Mouse (Mus musculus) A20 (cell line): ENCODE data around the gene Tmem206.

Experiments used
- DNase-seq: peaks from one replicate; pipeline ENCODE4 v3.0.0-alpha.2; 2011; ENCODE audit warnings: low read depth, low spot score

The Tmem206 gene

DNA sequence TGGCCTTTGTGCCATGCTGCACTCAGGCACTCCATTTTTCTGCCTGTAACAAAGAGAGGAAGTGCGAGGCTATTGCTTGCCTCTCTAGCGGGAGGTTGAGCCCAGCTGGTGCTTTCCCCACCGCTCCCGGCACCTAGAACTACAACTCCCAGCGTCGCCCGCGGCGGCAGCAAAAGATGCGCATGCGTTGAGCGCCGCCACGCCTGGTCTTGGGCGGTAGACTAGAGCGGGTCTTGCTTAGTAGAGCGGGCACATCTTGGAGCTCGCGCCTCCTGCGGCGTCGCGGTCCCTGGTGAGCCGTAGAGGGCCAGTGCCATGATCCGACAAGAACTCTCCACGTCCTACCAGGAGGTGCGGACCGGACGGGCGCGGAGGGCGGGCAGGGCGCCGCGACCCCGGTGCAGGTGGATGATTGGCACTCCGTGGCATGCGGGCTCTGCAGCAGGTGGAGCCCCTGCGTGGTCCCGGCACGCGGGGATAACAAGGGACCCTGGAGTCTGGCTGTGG, at the start of gene Tmem206:
TSS of gene Tmem206 (plus strand) at position 187 of the 507 bp plus-strand sequence.
- DNase-seq: peak; percentile 99

- no peak for DNase-seq
Measured at GRCm38 (mm10) chr1:191276181-191276580, 49.5 kb upstream of the Tmem206 start.

GRCm38 (mm10) chr1:191277549-191278059, 48.1 kb upstream of the Tmem206 start:
- peak; percentile 87 for DNase-seq

DNA sequence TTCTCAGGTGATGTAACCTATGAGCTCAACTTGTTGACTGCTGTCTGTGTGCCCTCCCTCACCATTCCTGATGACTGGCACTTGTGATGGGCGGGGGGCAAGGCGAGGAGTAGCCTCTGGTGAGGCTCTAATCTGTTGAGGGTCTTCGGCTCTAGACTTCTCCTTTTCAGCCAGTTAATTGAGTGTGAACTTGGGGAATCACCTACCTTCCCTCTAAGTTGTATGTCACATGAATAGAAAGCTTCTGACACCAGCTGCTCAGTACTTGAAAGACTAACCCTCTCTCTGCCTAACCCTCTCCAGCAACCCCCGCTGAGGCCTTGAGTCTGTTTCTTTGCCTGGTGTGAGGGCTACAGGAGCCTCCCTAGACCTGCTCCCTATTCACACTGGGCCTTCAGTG, 47.4 kb upstream of the Tmem206 start:
- no peak for DNase-seq

GRCm38 (mm10) chr1:191281171-191281570, 44.5 kb upstream of the Tmem206 start:
- DNase-seq: no peak

GRCm38 (mm10) chr1:191282319-191282718, 43.4 kb upstream of the Tmem206 start:
- DNase-seq: no peak

- DNase-seq: no peak
Measured at GRCm38 (mm10) chr1:191283110-191284040, 42.3 kb upstream of the Tmem206 start.

DNA sequence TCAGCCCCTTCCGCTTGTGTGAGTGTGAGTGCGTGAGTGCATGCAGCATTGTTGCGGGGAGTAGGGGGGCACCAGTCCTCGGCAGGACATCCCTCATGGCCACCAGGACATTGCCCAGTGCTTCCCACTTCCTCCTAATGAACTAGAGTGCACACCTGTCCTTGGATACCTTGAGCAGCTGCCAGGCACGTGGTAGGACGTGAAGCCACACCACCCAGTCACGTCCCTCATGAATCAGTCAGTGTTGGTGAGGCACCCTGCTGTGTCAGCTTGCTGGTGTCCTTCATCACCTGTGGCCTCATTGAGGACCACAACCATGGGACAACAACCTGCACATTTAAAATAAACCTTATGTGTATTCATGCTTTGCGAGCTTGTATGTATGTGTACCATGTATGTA, 41.2 kb upstream of the Tmem206 start:
- no peak for DNase-seq

GRCm38 (mm10) chr1:191288762-191289161, 37.0 kb upstream of the Tmem206 start:
- DNase-seq: peak; percentile 82

DNA sequence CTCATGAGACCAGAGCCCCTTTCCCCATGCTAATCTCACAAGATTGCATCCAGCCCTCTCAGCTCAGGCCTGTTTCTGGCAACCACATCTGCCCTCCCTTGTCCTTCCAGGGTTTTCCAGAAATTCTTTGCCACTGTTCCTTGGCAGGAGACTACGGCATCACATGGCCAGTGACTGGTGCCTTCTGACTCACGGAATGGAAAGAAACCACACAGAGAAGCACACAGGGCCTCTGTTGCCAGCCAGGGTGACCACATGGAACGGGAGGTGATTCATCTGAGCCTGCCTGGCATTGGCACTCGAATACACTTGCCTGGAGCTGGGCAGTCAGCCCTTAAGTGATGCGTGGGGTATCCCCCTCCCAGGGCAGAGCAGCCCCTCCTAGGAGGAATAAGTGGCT, 33.4 kb upstream of the Tmem206 start:
- no peak for DNase-seq

GRCm38 (mm10) chr1:191293051-191293450, 32.7 kb upstream of the Tmem206 start:
- DNase-seq: no peak

DNA sequence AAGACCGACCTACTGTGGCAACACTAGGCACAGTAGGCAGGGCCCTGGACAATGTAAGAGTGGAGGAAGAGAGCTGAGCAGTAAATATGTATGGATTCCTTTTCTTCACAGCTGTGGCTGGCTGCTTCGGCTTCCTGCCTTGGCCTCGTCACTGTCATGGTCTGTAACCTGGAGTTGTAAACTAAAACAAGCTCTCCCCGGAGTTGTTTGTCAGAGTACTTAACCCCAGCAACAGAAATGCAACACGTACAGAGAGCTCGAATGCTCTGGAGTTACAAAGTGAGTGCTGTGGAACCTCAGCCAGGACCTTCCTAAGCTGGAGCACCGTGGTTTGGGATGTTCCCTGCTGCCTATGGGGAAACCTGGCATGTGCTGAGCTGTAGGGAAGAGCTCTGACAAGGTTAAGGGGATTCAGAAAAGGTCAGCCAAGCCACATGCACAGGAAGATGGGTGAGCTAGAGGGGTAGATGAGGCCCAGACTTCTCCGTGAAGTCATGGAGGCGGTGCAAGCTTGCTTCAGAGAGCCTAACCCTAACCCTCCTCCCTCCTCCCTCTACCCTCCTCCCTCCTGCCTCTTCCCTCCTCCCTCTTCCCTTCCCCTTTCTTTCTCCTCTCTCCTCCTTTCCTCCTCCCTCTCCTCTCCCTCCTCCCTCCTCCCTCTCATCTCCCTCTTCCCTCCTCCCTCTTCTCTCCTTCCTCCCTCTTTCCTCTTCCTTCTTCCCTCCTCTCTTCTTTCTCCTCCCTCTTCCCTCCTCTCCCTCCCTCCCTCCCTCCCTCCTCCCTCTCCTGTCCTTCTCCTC, 31.5 kb upstream of the Tmem206 start:
- DNase-seq: no peak

DNA sequence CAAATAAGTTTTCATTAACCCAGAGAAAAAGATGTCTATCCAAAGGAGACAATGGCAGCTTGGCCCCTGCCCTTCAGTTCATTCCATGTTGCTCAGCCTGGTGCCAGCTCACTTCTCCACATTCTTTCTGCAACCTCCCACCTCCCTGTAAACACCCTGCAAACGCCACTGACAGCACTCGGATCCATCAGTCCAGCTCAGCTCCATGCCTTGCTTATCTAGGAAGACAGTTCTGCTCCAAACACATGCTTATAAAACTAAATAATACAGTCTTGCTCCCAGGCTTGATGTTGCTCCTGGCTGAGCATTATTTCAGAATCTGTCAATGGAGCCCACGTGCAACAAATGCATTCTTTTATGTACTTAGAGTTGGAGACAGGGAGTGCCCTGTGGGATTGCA, 29.9 kb upstream of the Tmem206 start:
- no peak for DNase-seq

GRCm38 (mm10) chr1:191296445-191296844, 29.3 kb upstream of the Tmem206 start:
- no peak for DNase-seq

- DNase-seq: no peak
Measured at GRCm38 (mm10) chr1:191298304-191298703, 27.4 kb upstream of the Tmem206 start.

DNA sequence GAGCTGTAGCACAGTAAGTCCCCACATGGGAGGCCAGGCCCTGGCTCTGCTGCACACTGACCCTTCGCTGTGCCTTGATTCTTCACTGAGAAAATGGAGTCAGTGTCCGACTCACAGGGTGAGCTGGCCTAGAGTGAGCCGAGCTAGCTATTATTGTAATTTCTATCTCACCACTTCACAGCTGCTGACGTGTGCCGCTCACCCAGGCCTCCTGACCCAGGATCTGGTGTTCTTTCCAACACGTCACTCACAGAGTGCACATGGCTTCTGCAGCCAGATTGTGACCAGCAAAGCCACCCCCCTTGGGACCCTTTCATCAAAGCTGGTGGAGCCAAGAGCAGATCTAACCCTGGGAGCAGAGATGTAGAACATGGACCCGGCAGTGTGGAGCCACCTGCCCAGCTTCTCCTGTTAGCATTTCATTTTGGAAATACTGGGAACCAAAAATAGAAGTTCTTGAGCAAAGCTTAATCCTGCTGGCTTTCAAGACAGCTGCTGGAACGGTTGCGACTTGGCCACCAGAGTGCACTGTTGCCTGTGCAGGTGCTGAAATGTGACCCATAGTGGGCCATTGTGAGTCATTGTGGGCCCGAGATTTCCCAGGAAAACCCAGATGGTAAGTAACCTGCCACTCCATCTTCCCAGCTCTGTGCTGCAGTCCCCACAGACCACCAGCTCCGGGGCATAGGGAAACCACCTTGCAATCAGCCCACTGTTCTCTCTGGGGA, 26.3 kb upstream of the Tmem206 start:
- no peak for DNase-seq

DNA sequence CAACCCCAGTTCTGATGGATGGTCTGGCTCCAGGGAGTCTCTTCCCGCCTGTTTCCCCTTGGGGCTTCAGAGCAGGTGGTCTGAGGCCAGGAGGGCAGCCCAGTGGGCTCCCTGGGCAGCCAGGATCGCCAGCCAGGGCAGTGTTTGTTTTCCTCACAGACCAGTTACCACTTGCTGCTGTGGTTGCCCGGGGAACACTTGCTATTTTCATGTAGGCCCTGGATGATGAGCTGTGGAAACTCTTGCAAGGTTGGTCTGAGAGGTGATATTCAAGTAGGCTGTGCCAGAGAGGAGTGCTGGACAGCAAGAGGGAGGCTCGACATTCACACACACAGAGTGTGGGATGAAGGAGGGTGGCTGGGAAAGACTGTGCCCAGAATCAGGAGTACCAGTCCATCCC, 23.8 kb upstream of the Tmem206 start:
- no peak for DNase-seq

DNA sequence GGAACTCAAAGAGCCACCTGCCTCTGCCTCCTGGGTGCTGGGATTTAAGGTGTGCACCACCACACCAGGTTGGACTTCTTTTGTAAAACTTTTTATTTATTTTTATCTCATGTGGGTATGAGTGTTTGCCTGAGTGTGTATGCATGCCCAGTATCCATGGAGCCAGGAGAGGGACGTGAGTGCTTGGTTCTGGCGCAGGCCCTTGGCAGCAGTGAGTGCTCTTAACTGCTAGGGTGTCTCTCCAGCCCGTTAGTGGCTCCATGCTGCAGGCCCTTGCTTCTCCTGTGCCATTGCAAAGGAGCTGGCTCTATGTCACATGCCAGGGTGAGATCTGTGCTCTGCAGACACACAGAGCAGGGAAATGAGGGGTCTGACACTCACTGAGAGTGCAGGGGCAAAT, 22.0 kb upstream of the Tmem206 start:
- no peak for DNase-seq

- DNase-seq: no peak
Measured at GRCm38 (mm10) chr1:191304216-191304615, 21.5 kb upstream of the Tmem206 start.

DNA sequence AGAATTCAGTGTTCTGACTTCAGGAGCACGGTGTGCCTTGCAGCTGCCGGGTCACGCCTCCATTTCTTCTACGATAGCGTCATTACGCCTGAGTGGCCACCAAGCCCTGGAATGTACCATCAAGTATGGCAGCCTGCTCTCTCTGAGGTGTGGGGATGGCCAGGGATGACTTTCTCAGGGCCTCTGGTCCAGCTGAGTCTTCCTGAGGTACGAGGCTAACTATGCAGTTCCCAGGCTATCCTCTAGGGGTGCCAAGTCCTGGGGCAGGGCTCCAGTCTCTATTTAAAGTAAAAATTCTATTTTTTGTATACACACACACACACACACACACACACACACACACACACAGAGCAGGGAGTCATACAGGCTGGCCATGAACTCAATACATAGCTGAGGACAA, 20.1 kb upstream of the Tmem206 start:
- no peak for DNase-seq

DNA sequence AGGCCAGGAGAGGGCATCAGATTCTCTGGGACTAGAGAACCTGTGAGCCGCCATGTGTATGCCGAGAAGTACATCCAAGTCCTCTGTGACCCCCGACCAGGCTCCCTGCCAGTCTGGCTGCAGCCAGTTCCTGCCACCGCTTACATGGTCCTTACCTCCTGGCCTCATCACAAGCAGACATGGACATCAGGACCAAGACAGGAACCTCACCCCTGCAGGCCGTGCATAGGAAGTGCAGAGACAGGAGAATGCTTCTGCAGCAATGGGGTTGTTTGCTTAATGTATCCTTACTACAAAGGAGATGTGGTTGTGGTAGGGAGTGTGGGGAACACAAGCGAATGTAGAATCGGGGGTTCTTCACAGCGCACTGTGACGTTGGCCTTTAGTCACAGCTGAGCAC, 19.4 kb upstream of the Tmem206 start:
- no peak for DNase-seq
